Mouse (Mus musculus): ENCODE results near the gene Gm13090. TPM values are rescaled to one million over a fixed set of nuclear protein-coding genes. Genes with fewer than 3 reads are reported as not detected.

Gm13090 gene
- polyA plus RNA-seq, 1 experiment from 2014 or later: not detected

DNA sequence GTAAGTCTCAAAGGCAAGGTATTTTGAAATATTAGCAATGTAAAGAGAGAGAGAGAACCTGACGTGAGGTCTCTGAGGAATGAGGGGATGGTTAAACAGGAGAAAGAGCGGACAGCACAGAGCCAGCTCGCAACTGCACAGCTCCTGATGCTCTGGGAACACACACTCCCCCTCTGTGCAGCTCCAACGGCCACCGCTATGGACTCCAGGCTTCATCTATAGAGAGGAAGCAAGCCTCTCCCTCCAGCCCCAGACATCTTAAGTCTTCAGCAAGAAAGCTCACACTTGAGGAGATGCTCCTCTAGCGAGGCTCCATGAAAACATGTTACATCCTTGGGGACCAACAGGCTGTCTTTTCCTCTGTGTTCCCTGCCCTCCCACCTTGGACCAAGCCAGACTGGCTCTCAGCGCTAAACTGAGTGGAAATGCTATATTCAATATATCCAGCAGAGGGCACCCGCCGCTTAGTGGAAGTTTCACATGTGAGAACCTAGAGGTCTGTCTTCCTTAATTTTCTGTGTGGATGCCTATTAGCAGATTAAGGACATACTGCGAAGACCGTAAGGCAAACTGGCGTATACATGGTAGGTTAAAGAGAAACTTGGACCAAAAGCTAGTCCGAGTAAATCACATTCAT is 16.1 kb upstream of the Gm13090 start:
- peaks cover 26% of the 10 kb centered on the region for H3K36me3 ChIP-seq
- peak; percentile 78 for DNase-seq (ENCODE audit: low spot score)
- H3K4me3 ChIP-seq: no peak overlapping the region
- H3K4me1 ChIP-seq: no peaks in the 10 kb centered on the region
- no peaks in the 10 kb centered on the region for H3K9me3 ChIP-seq (replicated peaks)
- H3K27me3 ChIP-seq (ENCODE audit: low read depth, poor library complexity, severe bottlenecking): no peaks in the 10 kb centered on the region
- 61% methylated on average over 13 of the region's 13 CpGs for WGBS
- no peak overlapping the region for H3K27ac ChIP-seq

DNA sequence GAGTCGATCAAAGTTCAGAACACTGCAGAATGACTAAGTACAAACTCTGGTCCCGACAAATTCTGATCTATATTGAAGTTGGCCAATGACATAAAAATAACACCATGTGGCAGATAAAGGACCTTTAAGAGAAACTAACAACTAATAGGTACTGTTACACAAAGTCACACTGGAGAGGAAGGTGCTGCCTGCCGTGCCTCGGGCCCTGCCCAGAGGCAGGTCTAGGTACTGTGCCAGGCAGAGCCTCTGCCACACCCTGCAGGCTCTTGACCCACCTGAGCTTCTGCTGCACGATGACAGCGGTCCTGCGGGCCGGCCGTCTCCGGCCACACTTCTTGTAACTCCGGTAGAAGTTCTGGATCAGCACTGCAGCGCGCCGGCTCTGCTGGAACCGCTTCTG is 14.6 kb upstream of the Gm13090 start:
- DNase-seq (ENCODE audit: low spot score): no peak
- no peak overlapping the region for H3K4me3 ChIP-seq
- H3K27ac ChIP-seq: no peak overlapping the region
- H3K27me3 ChIP-seq (ENCODE audit: low read depth, poor library complexity, severe bottlenecking): no peaks in the 10 kb centered on the region
- peaks cover 40% of the 10 kb centered on the region for H3K36me3 ChIP-seq
- H3K4me1 ChIP-seq: no peaks in the 10 kb centered on the region
- 96% methylated on average over 15 of the region's 15 CpGs for WGBS
- no peaks in the 10 kb centered on the region for H3K9me3 ChIP-seq (replicated peaks)

DNA sequence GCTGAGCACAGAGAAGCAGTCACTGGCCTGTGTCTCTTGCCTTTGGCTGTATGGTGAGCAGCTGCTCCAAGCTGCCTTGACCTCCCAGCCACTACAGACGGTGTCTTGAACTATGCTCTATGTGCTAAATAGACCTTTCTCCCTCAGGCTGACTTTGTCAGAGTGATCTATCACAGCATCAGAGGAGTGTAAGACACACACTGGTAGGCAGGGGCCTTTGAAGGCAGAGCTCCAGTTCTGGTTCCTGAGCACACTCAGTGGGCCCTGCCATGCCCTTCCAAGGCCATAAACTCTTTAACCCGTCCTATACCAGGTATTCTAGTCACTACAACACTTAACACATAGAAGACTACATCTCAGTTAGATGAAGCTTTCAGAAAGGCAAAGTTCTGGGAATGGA is 8.0 kb upstream of the Gm13090 start:
- Histone ChIP-seq H3K9me3 (replicated peaks) (no peaks in the 10 kb centered on the region), H3K4me3 (no peak overlapping the region), H3K4me1 (no peaks in the 10 kb centered on the region), H3K27ac (no peak overlapping the region), H3K27me3 (ENCODE audit: low read depth, poor library complexity, severe bottlenecking) (no peaks in the 10 kb centered on the region), H3K36me3 (peaks cover 60% of the 10 kb centered on the region)
- WGBS: 76% methylated on average over 2 of the region's 2 CpGs
- no peak for DNase-seq (ENCODE audit: low spot score)

DNA sequence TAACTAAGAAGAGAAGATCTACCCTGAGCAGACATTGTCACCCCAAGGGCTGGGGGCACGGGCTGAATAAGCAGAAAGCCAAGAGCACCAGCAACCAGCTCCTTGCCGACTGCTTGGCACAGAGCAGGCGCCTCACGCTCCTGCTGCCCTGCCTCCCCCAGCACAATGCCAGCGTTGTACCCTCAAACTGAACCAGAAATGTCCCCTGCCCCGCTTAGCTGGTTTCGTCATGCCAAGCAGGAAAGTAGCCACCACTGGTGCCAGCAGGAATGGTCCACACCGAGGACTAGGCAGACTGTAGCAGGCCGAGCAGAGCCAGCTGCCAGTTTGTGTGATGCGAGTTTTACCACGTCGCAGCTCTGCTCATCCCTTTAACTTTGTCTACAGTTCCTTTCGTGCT is 7.4 kb upstream of the Gm13090 start:
- no peak for DNase-seq (ENCODE audit: low spot score)
- Histone ChIP-seq H3K36me3 (peaks cover 57% of the 10 kb centered on the region), H3K4me3 (no peak overlapping the region), H3K27ac (no peak overlapping the region), H3K4me1 (no peaks in the 10 kb centered on the region), H3K9me3 (replicated peaks) (no peaks in the 10 kb centered on the region), H3K27me3 (ENCODE audit: low read depth, poor library complexity, severe bottlenecking) (no peaks in the 10 kb centered on the region)
- whole genome bisulfite sequencing: 91% methylated on average over 13 of the region's 13 CpGs

DNA sequence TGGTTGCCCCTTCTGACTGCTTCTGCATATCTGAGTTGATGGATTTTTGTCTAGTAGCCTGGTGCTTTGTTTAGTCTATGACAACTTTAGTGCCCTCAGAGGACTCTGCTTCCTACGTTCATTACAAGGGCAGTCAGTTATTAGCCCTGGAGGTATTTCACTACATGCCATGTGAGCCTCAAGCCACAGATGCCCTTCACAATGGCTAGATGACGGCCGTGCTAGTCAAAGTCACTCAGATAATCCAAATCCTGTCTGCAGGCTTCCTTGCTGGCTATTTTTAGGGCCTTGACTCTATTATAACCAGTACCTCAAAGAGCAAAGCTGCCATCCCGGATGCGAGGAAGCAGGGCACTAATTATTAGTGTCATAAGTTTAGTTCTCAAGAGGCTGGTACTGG is 6.3 kb upstream of the Gm13090 start:
- Histone ChIP-seq H3K9me3 (replicated peaks) (no peaks in the 10 kb centered on the region), H3K36me3 (peaks cover 57% of the 10 kb centered on the region), H3K27me3 (ENCODE audit: low read depth, poor library complexity, severe bottlenecking) (no peaks in the 10 kb centered on the region), H3K27ac (no peak overlapping the region), H3K4me3 (no peak overlapping the region), H3K4me1 (no peaks in the 10 kb centered on the region)
- no peak for DNase-seq (ENCODE audit: low spot score)
- 81% methylated on average over 5 of the region's 5 CpGs for WGBS

DNA sequence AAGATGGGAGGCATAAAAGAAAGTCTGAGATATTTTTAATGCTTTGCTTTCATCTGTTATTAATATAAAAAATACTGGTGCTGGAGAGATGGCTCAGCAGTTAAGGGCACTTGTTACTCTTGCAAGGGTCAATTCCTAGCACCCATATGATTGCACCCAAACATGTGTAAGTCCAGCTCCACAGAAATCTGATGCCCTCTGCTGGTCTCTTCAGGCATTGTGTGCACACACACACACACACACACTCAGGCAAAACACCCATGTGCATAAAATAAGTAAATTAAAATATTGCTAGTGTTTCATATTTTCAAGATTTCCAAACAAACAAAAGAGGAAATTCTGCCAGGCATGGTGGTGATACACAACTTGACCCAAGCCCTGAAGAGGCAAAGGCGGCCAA is 2.0 kb upstream of the Gm13090 start:
- Histone ChIP-seq H3K36me3 (peaks cover 44% of the 10 kb centered on the region), H3K4me1 (peaks cover 6% of the 10 kb centered on the region; the same call in 1 of the 2 replicates), H3K4me3 (no peak overlapping the region), H3K27me3 (ENCODE audit: low read depth, poor library complexity, severe bottlenecking) (no peaks in the 10 kb centered on the region), H3K9me3 (replicated peaks) (no peaks in the 10 kb centered on the region), H3K27ac (no peak overlapping the region)
- no peak for DNase-seq (ENCODE audit: low spot score)
- WGBS: 100% methylated on average over 1 of the region's 1 CpGs

DNA sequence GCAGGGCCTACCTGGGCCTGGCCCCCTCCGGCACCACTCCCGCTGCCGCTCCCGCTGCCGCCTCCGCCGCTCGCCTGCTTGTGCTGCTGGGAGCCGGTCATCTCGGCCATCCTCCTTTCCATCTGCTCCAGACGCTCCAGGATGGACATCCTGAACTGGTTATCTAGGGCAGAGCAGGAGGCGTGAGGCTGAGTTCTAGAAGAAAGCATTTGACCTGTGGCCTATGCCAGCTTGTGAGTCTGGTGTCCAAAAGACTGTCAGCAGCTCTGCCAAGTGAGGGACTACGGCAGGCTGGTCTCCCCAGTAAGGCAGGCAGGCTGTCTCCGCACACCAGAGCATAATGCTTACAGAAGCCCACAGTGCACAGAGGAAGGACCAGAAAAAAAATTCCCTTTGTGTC is 551 bp upstream of the Gm13090 start:
- H3K27me3 ChIP-seq (ENCODE audit: low read depth, poor library complexity, severe bottlenecking): no peaks in the 10 kb centered on the region
- H3K4me1 ChIP-seq: peaks cover 6% of the 10 kb centered on the region; the same call in 1 of the 2 replicates
- H3K4me3 ChIP-seq: no peak overlapping the region
- H3K27ac ChIP-seq: no peak overlapping the region; the same call in 1 of the 2 replicates
- peaks cover 30% of the 10 kb centered on the region for H3K36me3 ChIP-seq
- WGBS: 90% methylated on average over 14 of the region's 14 CpGs
- DNase-seq (ENCODE audit: low spot score): no peak
- no peaks in the 10 kb centered on the region for H3K9me3 ChIP-seq (replicated peaks)

DNA sequence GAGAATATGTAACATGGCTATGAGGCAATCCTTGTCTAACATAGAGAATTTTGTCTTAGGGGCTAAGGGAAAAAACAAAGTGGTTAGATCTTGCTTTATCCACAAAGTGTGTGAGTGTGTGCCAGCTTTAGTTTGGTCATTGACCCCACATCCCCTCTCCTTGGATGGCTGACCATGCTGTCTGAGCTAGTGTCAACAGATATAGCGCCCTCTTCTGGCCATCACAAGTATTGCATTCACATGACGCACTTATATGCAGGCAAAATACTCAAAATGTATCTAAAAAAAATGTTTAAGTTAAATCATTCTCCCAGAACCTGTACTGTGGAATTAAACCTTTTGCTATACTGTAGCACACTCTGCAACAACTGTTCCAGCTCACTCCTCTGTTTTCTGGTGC is 5.8 kb downstream of the Gm13090 start:
- WGBS: 40% methylated on average over 2 of the region's 2 CpGs
- no peak for DNase-seq (ENCODE audit: low spot score)

DNA sequence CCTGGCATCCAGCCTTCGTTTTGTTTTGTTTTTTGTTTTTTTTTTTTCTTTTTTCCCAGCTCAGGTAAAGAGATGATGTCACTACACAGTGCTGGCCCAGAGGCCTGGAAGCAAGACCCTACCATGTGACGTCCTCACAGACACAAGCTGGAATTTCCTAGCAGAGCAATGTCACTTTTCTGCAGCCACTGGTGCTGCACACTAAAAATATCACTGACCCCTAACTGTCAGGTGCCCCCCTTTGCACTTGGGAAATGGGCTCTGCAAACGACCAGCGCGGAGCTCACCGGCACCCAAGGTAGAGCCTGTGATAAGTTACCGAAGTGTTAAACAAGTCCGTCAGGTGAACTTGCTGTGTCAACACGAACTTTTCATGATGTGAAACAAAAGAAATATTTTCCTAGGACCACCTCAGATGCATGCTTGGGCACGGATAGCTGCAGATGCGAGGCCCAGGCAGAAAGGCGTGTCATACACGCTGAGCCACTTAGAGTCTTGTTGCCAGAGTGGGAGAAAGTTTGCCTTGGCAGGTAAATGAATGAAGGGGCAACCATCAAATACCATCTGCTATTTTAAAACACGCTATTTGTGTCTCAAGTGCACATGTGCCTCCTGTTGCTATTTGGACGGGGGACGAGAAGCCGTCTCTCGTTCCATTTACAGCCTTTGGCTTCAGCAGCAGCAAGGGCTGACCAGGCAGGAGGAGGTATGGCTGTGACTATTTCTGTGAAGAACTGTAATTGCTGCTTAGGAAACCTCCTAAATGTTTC is 7.1 kb downstream of the Gm13090 start:
- H3K4me1 ChIP-seq: no peaks in the 10 kb centered on the region
- H3K27ac ChIP-seq: no peak overlapping the region
- no peaks in the 10 kb centered on the region for H3K27me3 ChIP-seq (ENCODE audit: low read depth, poor library complexity, severe bottlenecking)
- no peak for DNase-seq (ENCODE audit: low spot score)
- no peaks in the 10 kb centered on the region; the same call in 1 of the 2 replicates for H3K9me3 ChIP-seq (replicated peaks)
- WGBS: 91% methylated on average over 18 of the region's 18 CpGs
- H3K4me3 ChIP-seq: no peak overlapping the region
- peaks cover 3% of the 10 kb centered on the region; the same call in 1 of the 2 replicates for H3K36me3 ChIP-seq

More for the DNA sequence above, 5.8 kb downstream of the Gm13090 start:
- H3K4me3 ChIP-seq: no peak overlapping the region
- peaks cover 6% of the 10 kb centered on the region; the same call in 1 of the 2 replicates for H3K4me1 ChIP-seq
- H3K9me3 ChIP-seq (replicated peaks): no peaks in the 10 kb centered on the region
- 0 out of 2 replicates have a peak, but pooled peaks cover 2% of the 10 kb centered on the region for H3K36me3 ChIP-seq
- H3K27ac ChIP-seq: no peak overlapping the region
- no peaks in the 10 kb centered on the region for H3K27me3 ChIP-seq (ENCODE audit: low read depth, poor library complexity, severe bottlenecking)

DNA sequence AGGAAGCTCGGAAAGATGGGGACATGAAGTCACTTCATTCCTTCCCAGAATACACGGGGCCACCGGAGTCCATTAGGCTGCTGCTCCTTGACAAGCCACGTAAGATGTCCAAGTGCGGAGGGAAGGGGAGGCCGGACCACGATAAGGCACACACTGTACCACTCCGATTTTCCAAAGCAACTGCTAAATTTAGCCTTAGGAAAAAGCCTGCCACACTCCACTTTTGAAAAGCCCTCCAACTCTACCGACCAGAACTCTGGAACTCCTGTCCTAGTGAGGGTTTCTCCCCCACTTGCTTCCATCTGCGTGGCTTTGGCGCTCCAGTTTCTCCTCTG is 7.7 kb downstream of the Gm13090 start:
- Histone ChIP-seq H3K27ac (no peak overlapping the region), H3K9me3 (replicated peaks) (no peaks in the 10 kb centered on the region; the same call in 1 of the 2 replicates), H3K4me3 (no peak overlapping the region), H3K36me3 (peaks cover 6% of the 10 kb centered on the region; the same call in 1 of the 2 replicates), H3K27me3 (ENCODE audit: low read depth, poor library complexity, severe bottlenecking) (no peaks in the 10 kb centered on the region), H3K4me1 (no peaks in the 10 kb centered on the region)
- 94% methylated on average over 11 of the region's 11 CpGs for WGBS
- DNase-seq (ENCODE audit: low spot score): no peak

DNA sequence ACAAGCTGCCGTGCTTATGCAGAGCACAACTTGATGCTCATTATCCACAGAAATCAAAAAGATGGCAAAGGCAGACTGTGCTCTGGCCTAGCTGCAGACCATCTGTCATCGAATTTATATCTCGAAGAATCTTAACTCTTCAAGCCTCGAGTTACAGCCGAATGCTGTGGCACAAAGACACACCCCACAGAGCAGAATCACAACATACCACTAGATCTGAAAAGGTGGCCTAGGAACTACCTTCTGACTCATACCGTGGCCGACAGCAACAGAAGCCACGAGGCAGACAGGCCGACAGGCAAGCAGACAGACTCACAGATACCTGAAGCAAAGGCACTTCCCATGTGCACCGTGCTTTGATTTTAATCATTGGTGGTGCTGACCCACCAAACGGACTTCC is 14.3 kb downstream of the Gm13090 start:
- H3K36me3 ChIP-seq: peaks cover 4% of the 10 kb centered on the region; the same call in 1 of the 2 replicates
- H3K9me3 ChIP-seq (replicated peaks): no peaks in the 10 kb centered on the region; the same call in 1 of the 2 replicates
- DNase-seq (ENCODE audit: low spot score): no peak
- H3K4me1 ChIP-seq: peaks cover 14% of the 10 kb centered on the region
- 89% methylated on average over 11 of the region's 11 CpGs for WGBS
- peaks cover 30% of the 10 kb centered on the region for H3K27me3 ChIP-seq (ENCODE audit: low read depth, poor library complexity, severe bottlenecking)
- no peak overlapping the region for H3K4me3 ChIP-seq
- no peak overlapping the region for H3K27ac ChIP-seq

DNA sequence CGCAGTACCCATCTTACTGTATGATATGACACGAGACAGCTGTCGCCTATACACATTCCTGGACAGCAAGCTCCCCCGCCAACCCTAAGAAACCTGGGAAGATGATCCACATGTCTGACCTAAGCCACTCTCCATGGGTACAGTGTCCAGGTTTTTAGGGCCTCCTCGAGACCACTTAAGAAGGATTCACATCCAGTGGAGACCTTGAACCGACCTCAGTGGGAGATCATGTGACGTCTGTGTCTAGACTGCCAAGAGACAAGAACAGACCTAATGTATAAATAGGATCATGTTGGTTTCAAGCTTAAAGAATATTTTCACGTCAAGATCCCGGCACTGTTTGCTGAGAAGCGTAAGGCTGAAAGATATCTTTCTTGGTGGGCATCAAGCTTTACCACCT is 14.8 kb downstream of the Gm13090 start:
- peaks cover 4% of the 10 kb centered on the region; the same call in 1 of the 2 replicates for H3K36me3 ChIP-seq
- no peak overlapping the region for H3K27ac ChIP-seq
- H3K9me3 ChIP-seq (replicated peaks): no peaks in the 10 kb centered on the region; the same call in 1 of the 2 replicates
- H3K27me3 ChIP-seq (ENCODE audit: low read depth, poor library complexity, severe bottlenecking): peaks cover 35% of the 10 kb centered on the region
- peaks cover 18% of the 10 kb centered on the region for H3K4me1 ChIP-seq
- 91% methylated on average over 10 of the region's 10 CpGs for WGBS
- no peak overlapping the region for H3K4me3 ChIP-seq
- no peak for DNase-seq (ENCODE audit: low spot score)

DNA sequence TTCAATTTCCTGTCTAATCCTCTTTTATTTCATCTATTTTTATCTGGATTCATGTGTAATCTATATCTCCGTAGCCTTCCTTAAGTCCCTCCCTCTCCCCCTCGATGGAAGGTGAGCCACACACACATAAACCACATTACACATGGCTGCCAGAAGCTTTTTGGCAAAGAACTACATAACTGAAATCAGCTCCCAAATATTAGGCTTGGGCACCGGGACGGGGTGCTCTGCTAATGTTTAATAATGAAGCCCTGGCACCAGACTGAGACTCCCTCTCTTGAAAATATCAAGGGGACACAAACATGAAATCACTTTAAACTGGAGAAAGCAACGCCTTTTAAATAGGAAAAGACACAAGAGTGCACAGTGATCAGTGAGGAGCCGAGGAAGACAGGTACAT is 16.5 kb downstream of the Gm13090 start:
- 85% methylated on average over 6 of the region's 6 CpGs for WGBS
- Histone ChIP-seq H3K27me3 (ENCODE audit: low read depth, poor library complexity, severe bottlenecking) (peaks cover 52% of the 10 kb centered on the region), H3K4me1 (peaks cover 19% of the 10 kb centered on the region), H3K9me3 (replicated peaks) (no peaks in the 10 kb centered on the region; the same call in 1 of the 2 replicates), H3K4me3 (no peak overlapping the region), H3K36me3 (peaks cover 4% of the 10 kb centered on the region; the same call in 1 of the 2 replicates), H3K27ac (no peak overlapping the region)
- DNase-seq (ENCODE audit: low spot score): no peak
